Mouse (Mus musculus): ENCODE data around the gene Cldn15.
"Not testable (repeated sequence)": the region's sequence is repeated elsewhere in the genome, so short reads cannot be mapped to it uniquely, and the experiment has no call there.

The Cldn15 gene

DNA sequence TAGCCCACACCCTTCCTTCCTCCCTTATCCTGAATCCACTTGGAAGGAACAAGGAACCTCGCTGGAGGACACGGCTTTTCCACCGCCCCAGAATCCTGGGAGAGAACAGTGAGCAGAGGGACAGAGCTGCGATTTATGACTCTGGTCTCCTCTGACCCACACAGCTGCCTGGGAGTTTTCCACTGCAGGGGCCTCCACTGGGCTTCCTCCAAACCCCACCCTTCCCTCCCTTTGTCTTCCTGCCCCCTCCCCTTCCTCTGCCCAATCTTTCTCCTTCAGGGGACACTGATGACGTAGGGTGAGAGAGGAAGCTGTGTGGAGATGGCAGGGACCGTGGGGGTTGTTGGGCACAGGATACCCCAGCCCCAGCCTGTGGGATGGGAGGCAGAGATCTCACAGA, at the start of gene Cldn15:
Cldn15 (plus strand) TSS at position 286 of the 400 bp plus-strand sequence.
- no peak for DNase-seq (ENCODE audit: extremely low read depth, low read depth)

DNA sequence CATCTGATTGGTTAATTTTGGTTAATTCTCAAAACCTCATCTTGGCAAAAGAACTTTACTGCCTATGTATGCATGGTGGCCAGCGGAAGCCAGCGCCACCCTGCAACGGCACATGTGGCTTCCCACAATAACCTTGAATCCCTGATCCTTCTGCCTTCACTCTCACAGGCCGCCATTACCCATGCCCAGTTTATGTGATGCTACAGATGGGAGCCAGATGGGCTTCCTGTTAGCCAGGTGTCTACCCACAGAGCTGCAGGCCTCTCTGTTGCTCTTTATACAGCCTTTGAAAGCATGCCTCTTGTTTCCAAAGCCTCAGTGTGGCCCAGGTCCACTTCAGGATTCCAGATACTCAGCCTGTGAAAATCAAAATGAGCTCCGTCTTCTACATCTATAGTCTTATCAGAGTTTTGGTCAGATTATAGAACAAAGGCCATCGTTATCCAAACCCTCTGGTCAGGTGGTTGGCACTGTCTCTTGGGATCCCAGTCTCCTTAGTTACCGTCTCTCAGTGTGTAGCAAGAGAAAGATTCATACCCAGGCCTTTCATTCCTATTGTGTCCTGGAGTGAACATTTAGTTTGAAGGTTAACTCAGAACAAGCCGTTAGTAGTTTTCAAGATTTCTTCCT, 48.7 kb upstream of the Cldn15 start:
- DNase-seq (ENCODE audit: extremely low read depth, low read depth): no peak

DNA sequence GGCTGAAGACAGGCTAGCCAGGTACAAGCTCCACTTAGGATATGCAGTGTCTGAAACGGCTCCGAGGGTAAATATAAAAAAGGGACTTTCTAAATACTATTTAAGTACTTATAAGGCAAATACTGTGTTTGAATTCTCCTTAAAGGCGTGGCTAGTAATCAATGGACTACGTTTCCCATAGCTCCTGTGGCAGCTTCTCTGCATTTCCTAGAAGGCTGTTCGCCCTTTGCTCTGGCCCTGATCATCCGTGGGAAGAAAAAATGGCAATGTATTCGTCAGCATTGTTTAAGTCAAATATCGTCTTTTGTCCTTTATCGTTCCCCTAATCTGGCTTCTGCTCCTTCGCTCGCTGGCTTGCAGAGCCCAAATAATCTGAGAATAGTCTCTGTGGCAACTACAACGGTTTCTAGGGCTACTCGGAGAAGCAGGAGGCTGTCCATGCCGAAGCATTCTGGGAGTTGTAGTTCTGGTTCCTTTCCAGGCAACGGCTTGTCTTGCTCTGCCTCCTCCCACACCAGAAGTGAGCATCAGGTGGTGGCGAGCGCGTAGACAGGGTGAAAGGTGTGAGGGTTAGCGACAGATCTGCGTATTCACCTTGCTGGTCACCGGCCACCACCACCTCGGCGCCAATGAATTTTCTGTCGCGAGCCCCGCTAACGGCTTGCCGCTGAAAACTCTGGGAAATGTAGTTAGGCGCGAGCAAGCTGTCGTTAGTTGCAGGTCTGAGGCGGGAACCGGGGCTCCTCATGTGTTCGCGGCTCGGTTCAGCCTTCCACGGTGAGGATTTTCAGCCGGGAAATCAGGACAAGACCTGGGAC, 47.6 kb upstream of the Cldn15 start:
- peak; percentile 78 for DNase-seq (ENCODE audit: extremely low read depth, low read depth)

DNA sequence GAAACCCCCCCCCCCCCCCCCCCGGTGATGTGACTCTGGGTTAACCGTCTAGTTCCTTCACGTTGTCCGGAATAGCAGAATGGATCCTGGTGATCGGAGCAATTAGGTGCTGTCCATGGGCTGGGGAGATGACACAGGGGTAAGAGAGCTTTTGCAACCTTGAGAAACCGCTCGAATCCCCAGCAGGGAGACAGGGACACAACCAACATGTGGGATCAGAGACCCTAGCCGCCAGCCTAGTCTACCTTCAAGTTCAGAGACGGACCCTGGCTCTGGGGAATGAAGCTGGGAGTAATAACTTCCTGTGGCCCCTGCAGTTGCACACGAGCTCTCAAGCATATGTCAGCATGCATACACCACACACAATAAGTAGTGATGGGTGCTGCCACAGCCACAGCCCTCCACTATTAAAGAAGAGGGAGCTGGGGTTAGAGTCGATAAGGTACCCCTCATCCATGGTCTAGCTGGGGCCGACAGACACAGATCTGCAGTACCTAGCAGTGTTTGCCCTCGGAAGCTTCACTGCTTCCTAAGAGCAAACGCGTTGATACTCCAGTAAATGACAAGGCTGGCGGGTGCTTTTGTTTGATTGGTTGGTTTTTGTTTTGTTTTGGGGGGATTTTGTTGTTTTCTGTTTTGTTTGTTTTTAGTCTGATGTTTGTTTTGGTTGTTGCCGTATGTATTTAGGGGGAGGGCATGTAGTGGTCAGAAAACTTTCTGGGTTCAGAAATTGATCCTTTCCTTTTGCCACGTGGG, 46.7 kb upstream of the Cldn15 start:
- DNase-seq (ENCODE audit: extremely low read depth, low read depth): peak; percentile 27

DNA sequence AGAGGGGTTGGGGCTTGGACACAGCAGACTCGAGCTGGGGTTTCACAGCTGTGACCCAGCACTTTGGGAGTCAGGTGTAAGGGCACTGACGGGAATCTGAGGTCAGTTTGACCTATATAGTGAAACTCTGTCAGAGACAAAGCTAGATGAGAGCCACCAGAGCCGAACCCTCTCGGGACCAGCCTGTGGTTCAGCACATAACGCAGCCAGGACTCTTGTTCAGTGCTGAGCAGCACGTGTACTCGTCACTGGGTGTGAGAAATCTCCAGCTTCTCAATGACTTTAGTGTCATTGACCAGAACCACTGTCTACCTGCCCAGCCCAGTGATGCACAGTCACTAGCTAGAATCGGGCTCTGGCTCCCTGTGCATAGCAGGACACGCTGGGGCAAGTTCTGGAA, 43.6 kb upstream of the Cldn15 start:
- no peak for DNase-seq (ENCODE audit: extremely low read depth, low read depth)

DNA sequence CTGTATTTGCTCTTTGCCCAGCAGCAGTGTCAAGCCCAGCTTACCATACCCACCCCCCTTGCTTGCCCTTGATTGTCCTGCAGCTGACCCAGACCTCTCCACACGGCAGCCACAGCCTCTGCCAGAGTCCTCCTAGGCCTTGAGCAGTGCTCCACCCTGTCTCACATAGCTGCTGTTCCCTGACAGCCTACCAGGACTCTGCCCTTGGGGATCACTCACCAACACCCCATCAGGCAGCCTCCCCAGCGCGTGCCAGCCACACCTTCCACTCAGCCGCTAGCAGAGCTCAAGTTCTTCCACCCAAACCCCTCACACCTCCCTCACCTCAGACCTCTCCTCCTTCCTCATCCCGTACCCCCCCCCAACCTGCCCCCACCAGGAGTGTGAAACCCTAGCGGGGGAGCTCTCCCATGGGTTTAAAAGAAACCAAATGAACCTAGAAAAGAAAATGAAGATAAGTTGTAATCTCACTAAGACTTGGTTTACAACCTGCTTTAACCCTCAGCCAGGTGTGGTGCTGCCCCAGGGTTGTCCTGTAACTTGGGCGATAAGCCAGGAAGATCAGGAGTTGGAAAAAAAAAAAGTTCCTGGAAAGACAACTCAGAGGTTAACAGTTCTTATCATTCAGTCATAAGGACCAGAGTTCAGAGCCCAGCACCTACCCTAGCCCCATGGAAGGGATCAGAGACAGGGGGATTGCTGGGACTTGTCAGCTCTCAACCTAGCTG, 42.5 kb upstream of the Cldn15 start:
- no peak for DNase-seq (ENCODE audit: extremely low read depth, low read depth)

DNA sequence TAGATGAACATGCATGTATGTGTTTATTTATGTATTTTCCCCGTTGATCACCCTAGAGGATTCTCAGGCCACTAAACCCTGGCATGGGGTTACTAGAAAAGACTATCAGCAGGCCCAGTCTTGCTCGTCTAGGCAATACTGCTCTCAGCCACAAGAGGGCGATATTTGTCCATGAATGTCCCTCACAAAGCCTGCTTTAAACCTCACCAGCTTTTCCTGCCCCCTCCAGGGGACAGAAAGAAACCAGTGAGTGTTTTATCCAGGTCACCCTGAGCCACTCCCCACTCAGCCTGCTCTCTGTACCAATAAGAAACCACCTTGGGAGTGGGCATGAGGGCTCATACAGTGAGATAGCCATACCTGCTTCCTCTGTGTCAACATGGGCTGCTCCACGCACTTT, 37.3 kb upstream of the Cldn15 start:
- no peak for DNase-seq (ENCODE audit: extremely low read depth, low read depth)

DNA sequence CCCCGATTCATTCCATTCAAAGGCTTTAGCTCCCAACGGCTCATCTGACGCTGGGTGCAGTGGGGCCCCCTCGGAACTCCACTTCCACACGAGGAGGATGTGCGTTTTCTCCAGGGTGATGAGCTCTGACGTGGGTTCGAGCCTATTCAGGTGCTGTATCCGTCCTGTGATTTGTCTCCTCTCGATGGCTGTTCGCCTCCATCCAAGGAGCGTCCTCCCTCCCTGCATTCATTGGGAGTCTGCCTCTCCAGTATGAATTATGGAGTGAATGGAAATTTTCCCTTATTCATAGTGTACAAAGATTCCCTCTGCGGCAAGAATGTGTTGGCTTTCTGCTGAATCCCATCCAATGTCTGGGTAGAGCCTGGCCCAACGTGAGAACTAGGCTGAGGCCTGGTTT, 34.5 kb upstream of the Cldn15 start:
- DNase-seq (ENCODE audit: extremely low read depth, low read depth): no peak

DNA sequence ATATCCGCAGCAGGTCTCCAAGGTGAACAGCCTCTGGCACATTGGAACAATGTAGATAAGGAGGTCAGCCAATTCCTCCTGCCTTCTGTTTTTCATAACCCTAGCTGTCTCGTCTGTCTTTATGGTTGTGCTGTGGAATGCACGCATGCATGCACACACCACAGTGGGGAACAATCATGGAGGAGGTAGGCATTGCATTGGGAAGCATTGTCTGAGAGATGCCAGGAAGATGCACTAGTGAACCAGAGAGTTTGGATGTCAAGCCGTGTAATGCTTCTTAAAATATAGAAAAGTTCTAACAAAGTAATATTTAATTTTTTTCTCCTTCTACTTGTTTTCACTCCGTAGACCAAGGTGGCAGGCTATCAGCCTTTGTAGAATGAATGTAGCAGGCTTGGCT, 33.5 kb upstream of the Cldn15 start:
- peak; percentile 32 for DNase-seq (ENCODE audit: extremely low read depth, low read depth)

DNA sequence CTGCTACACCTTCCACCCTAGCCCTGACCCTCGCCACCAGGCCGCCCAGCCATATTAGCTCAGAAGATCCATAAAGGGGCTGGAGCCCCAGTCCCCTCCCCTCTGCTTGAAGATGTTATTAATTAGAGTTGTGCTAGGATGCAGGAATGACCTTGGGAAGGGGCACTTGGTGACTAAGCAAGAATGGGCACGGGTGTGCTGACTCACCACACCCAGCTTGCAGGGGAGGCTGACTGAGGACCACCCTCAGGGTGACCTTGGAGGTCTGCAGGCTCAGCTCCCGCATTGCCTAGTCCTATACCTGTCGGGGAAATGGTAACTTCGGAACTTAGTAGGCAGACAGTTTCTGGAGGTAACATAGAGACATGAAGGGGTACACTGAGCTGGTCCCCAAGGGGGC, 32.5 kb upstream of the Cldn15 start:
- DNase-seq (ENCODE audit: extremely low read depth, low read depth): no peak

DNA sequence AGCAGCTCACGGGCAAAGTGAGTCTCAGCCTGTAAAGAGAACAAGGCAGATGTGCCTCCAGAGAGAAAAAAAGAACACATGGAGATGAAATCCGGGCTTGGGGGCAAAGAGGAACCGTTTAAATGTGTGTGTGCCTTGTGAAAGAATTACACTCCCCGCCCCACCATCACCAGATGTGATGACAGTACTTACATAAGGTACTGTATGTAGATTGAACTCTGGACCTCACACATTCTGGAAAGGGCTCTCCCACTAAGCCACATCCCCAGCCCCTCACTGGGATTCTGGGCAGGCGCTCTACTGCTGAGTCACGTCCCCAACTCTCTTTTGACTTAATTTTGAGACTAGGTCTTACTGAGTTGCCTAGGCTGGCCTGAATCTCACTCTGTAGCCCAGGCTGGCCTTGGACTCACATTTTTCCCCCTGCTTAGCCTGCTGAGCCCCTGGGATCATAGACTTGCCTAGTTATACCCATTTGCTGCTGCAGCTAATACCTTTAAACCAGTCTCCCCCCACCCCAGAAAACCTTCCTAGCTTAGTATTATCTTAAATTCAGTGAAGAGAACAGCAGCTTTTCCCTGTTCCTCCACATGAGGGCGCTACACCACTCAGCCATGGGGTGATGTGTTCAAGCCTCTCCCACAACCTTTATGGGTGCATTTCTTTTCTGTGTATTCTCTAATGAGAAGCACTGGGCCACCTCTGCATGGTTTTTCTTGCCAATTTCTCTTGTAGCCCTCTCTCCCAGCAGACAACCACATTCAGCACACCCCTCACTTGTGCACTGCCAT, 30.3 kb upstream of the Cldn15 start:
- DNase-seq (ENCODE audit: extremely low read depth, low read depth): no peak

DNA sequence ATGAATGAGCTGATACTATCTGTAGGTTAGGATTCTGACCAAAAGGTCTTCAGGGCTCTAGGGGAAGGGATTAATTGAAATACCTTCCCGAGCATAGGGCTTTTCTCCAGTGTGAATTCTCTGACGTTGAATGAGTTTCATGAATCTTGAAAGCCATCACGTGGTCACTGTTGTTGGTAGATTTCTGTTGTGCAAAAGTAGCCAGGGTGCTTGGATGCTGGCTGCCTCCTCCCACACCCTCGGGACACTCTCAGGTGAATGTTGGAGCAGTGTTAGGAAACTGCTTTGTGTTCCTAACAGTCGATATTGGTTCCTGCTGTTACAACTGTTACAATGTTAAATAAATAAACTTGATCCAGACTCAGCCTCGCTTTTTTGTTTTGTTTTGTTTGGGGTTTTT, 29.7 kb upstream of the Cldn15 start:
- DNase-seq (ENCODE audit: extremely low read depth, low read depth): no peak

DNA sequence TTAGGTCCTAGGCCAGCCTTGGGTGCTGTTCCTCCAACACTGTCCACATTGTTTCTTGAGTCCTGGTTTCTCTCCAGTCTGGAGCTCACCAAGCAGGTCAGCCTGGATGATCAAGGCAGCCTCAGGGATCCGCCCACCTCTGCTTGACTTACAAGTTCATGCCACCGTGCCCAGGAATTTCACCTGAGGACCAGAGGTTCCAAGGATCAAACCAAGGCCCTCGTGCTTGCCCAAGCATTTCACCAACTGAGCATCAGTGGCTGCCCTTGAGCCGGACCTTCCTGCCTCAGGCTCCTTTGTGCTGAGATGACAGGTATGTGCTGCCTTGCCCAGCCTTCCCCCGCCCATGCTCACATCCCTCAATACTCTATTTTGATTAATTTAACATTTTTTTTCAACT, 28.8 kb upstream of the Cldn15 start:
- DNase-seq (ENCODE audit: extremely low read depth, low read depth): no peak

DNA sequence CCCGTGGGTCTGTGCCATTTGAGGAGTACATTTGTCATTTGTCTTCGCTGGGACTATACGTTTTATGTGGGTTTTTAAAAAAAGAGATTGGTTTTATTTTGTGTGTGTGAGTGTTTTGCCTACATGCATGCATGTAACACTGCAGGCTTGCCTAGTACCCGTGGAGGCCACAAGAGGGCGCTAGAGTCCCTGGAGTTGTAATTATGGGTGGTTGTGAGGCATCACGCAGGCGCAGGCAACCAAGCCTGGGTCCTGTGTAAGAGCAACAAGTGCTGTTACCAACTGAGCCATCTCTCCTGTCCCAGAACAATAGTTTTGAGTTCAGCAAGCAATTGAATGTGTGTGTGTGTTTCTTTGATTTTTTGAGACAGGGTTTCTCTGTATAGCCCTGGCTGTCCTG, 27.1 kb upstream of the Cldn15 start:
- no peak for DNase-seq (ENCODE audit: extremely low read depth, low read depth)

DNA sequence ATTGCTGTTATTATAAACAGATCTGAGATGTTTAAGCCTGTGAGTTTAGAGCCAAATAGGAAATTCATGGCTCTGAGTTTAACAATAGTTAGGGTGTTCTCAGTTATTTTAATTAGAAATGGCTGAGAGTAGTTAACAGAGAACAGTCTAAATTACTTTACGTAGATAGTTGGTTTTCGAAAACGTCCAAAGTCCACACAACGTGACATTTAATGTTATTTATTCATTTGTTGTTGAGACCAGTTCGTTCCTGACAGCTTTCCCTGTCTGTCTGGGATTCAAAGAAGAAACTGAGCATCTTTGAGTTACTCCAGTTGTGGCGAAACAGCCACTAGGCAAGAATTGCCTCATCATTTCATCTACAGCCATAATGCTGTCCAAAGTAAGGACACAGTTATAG, 26.4 kb upstream of the Cldn15 start:
- not testable (repeated sequence) for DNase-seq (ENCODE audit: extremely low read depth, low read depth)

DNA sequence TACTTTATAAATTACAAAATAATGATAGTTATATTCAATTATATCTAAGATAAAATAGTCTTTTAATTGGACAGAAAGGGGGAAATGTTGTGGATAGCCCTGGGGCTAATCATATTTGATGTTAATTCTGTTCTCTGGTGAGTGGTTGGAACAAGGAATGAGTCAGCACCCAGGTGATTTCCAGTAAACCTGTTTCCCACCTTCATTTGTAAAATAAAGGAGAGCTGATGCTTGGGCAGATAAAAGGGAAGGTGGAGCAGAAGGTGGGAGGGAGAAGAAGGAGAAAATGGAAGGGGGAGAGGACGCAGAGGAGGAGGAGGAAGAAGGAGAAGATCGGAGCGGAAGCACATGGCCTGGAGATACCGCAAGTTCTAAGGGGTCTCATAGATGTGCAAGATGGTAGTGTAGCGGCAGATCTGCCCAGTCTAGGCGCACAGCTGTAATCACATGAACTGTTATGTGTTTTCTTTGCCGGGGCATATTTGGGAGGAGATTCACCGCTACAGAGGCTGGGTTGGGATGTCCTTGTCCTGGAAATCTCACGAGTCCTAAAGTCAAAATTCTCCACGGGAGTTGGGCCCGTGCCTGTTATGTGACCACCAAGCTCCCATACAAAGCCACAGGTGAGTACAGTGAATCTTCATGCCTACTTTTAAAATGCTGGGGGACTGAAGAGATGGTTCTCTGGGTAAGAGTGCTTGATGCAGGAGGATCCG, 25.4 kb upstream of the Cldn15 start:
- DNase-seq (ENCODE audit: extremely low read depth, low read depth): no peak

DNA sequence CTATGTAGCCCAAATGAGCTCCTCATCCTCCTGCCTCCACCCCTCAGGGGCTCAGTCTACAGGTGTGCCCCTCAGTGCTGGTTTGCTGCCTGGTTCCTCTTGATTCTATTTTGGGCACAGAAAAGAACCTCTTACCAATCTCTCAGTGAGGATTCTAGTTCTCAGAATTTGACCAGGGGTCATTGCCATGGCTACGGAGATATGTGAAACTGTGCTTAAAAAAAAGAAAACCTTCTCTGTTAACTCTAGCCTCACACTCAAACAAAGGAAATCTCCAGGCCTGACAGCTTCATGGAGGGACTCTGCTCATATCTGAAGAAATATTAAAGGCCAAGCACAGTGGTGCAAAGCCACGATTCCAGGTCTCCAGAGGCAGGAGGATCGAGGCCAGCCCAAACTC, 23.6 kb upstream of the Cldn15 start:
- no peak for DNase-seq (ENCODE audit: extremely low read depth, low read depth)

DNA sequence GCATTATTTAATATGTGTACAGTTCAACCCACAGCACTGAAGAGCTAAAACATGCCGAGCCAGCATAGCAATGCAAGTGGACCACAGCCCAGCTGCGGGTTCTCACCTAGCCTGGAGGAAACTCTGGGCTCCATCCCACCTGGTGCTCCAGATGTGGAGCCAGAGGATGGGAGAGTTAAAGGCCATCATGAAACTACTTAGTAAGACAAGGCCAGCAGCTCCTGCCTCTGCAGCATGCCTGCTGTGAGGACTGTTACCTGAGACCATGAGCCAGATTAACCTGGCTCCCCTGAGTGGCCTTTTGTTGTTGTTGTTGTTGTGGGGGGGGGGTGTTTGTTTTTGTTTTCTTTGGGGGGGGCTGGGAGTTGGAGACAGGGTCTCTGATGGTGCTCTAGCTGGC, 23.0 kb upstream of the Cldn15 start:
- DNase-seq (ENCODE audit: extremely low read depth, low read depth): no peak

DNA sequence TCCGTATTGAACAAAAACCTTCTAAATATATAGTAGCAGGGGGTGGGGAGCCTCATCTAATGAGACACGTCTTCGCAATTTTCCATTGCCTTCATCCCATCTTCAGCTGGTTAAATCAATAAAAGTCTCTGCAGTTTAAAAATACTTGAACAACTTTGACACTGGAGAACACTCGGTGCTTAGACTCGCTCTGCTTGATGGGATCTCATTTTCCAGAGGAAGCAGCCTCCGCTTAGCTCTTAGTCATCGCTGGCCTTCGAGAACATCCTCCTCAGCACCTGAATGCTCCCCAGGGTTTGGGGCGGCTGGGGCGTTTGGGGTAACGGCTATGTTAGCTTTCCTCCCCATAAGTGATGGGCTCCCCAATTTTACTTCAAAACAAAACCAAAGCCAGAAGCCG, 21.3 kb upstream of the Cldn15 start:
- no peak for DNase-seq (ENCODE audit: extremely low read depth, low read depth)

DNA sequence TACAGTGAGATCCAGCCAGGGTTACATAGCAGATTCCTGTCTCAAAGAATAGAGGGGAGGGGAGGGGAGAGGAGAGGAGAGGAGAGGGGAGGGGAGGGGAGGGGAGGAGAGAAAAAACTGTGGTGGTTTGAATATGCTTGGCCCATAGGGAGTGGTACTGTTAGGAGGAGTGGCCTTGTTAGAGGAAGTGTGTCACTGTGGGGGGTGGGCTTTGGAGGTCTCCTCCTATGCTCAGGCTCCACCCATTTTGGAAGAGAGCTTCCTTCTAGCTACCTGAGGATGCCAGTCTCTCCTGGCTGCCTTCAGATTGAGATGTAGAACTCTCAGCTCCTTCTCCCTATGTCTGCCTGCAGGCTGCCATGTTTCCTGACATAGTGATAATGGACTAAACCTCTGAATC, 18.5 kb upstream of the Cldn15 start:
- DNase-seq (ENCODE audit: extremely low read depth, low read depth): no peak

Data from MEL-GATA-1-ER (cell line).